Mouse (Mus musculus) G1E (cell line): ENCODE measurements around the gene Cd34. TPM values are rescaled to one million over a fixed set of nuclear protein-coding genes. Genes with fewer than 3 reads are reported as not detected.
A peak's percentile ranks its signal among the peaks of the same experiment; 100 is the strongest.

ENCODE experiments used
- ATAC-seq: 2 replicates; pipeline ENCODE4 v1.8.0; 2016; ENCODE audit warnings: mild to moderate bottlenecking; ENCODE audit not compliant: insufficient number of reproducible peaks, poor library complexity, low FRiP score, severe bottlenecking; ENCODE audit errors: extremely low read depth
- DNase-seq: peaks from one replicate; pipeline ENCODE4 v3.0.0; 2012; ENCODE audit warnings: low spot score
- H3K27me3 ChIP-seq: 2 replicates; pipeline ENCODE4 v1.6.1; 2012; ENCODE audit warnings: mild to moderate bottlenecking, low read length, inconsistent platforms; ENCODE audit not compliant: insufficient read depth
- H3K36me3 ChIP-seq: replicated peaks from 2 replicates; pipeline ENCODE3; 2012; ENCODE audit warnings: mild to moderate bottlenecking, inconsistent platforms
- H3K4me1 ChIP-seq: 2 replicates; pipeline ENCODE4 v1.6.1; 2012; ENCODE audit warnings: low read depth, low read length, inconsistent platforms, mixed read lengths; ENCODE audit not compliant: insufficient read depth
- H3K4me3 ChIP-seq: 2 replicates; pipeline ENCODE4 v1.5.1; 2012; ENCODE audit warnings: low read depth, mild to moderate bottlenecking, inconsistent platforms, low read length, moderate library complexity, mixed read lengths
- H3K9me3 ChIP-seq: replicated peaks from 2 replicates; pipeline ENCODE4 v1.6.1; 2012; ENCODE audit warnings: inconsistent platforms
- CTCF ChIP-seq: IDR thresholded peaks from 2 replicates; pipeline ENCODE4 v1.5.1; 2012; ENCODE audit warnings: low read depth, low read length, inconsistent platforms, mixed read lengths
- GATA1 ChIP-seq: IDR thresholded peaks from 2 replicates; pipeline ENCODE4 v1.6.1; 2012; ENCODE audit warnings: borderline replicate concordance, low read length, inconsistent platforms, mixed read lengths
- GATA2 ChIP-seq: IDR thresholded peaks from 2 replicates; pipeline ENCODE4 v1.6.1; 2012; ENCODE audit warnings: low read depth, low read length, inconsistent platforms, borderline replicate concordance
- POLR2AphosphoS5 ChIP-seq: IDR thresholded peaks from 2 replicates; pipeline ENCODE4 v1.6.1; 2012; ENCODE audit warnings: low read depth, low read length, inconsistent platforms; ENCODE audit not compliant: insufficient replicate concordance
- TAL1 ChIP-seq: conservative IDR thresholded peaks from 2 replicates; pipeline ENCODE4 v1.6.1; 2012; ENCODE audit warnings: low read depth, low read length, inconsistent platforms, mixed read lengths
- polyA plus RNA-seq: library from polyadenylated mRNA; stranded (reverse); fragments of >175 nt; gene quantifications from 2 replicates; pipeline ENCODE4 v1.2.3, GENCODE M21; 2012
- total RNA-seq, 2 experiments: library from RNA; stranded (forward) in 1 of 2; stranded (reverse) in 1 of 2; fragments of 200-1000 nt in 1 of 2; fragments of >200 nt in 1 of 2; fragmentation: Nextera tagmentation in 1 of 2; gene quantifications; 2 replicates each; pipeline ENCODE4 v1.2.3; 2014 to 2017

Gene Cd34
- total and polyA plus RNA-seq, 3 experiments, result 0.34 to 0.93 (median 0.45) TPM

DNA sequence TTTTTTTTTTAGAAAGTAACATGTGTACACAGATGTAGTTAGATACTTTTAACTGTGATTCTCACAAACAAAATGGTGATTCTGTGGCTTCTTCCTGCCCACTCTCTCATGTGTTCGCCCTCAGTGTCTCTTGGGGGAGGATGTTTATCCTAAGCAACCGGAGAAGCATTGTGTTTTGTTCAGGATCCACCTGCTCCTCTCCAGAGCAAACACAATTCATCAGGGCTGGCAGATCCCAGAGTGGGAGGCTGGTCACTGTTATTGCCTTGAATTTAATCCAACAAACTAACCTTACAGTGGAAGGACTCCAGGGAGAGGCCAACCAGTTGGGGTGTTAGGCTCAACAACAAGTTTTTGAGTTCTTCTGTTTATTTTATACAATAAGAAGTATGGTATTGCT lies 17.1 kb downstream of the Cd34 start:
- ATAC-seq (no peak), DNase-seq (no peak)
- no peak overlapping the region for H3K4me3 ChIP-seq
- H3K4me1 ChIP-seq, result no peaks in the 10 kb centered on the region; the same call in 1 of the 2 replicates
- peaks cover 3% of the 10 kb centered on the region; the same call in 1 of the 2 replicates for H3K27me3 ChIP-seq
- TF ChIP-seq TAL1 (no peak), CTCF (no peak), POLR2AphosphoS5 (no peak), GATA2 (no peak), GATA1 (no peak)
- no peaks in the 10 kb centered on the region for H3K36me3 ChIP-seq
- no peaks in the 10 kb centered on the region for H3K9me3 ChIP-seq

- TF ChIP-seq TAL1 (no peak), GATA1 (no peak), CTCF (no peak), GATA2 (no peak), POLR2AphosphoS5 (no peak)
- peaks cover 3% of the 10 kb centered on the region; the same call in 1 of the 2 replicates for H3K27me3 ChIP-seq
- no peak overlapping the region for H3K4me3 ChIP-seq
- DNase-seq (no peak), ATAC-seq (peak; percentile 18; the same call in 1 of the 2 replicates)
- no peaks in the 10 kb centered on the region for H3K36me3 ChIP-seq
- H3K4me1 ChIP-seq, result no peaks in the 10 kb centered on the region; the same call in 1 of the 2 replicates
- H3K9me3 ChIP-seq, result no peaks in the 10 kb centered on the region
These were observed 18.4 kb downstream of the Cd34 start for GRCm38 (mm10) chr1:194957021-194957420.

DNA sequence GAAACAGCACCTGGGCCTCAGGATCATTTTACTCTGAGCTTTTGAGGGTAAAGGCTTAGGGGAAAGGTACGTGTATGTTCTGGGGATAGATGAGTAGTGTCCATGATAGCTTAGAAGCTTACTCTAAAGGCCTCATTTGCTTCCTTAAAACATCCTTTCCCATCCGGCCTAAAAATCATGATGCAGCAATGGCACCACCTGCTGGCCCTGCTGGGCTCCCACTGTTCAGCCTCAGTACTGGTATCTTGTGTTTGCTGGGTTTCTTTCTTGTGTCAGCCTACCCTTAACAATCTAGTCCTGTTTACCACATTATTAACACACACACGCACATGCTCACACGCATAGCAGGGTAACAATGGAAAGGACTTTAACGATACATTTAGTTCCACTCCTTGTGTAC lies 23.6 kb downstream of the Cd34 start:
- no peaks in the 10 kb centered on the region; the same call in 1 of the 2 replicates for H3K4me1 ChIP-seq

GRCm38 (mm10) chr1:194962712-194963111 lies 24.1 kb downstream of the Cd34 start:
- DNase-seq (no peak), ATAC-seq (no peak)
- H3K36me3 ChIP-seq, result no peaks in the 10 kb centered on the region
- TF ChIP-seq GATA2, result no peak
- no peak for TF ChIP-seq TAL1
- no peak for TF ChIP-seq POLR2AphosphoS5
- no peak for TF ChIP-seq CTCF
- no peak overlapping the region for H3K4me3 ChIP-seq
- no peaks in the 10 kb centered on the region for H3K4me1 ChIP-seq
- no peaks in the 10 kb centered on the region for H3K9me3 ChIP-seq
- peaks cover 3% of the 10 kb centered on the region; the same call in 1 of the 2 replicates for H3K27me3 ChIP-seq

More for the DNA sequence above, 23.6 kb downstream of the Cd34 start:
- Histone ChIP-seq H3K27me3 (peaks cover 3% of the 10 kb centered on the region; the same call in 1 of the 2 replicates), H3K4me3 (no peak overlapping the region), H3K36me3 (no peaks in the 10 kb centered on the region), H3K9me3 (no peaks in the 10 kb centered on the region)
- TF ChIP-seq GATA2, result no peak
- no peak for TF ChIP-seq TAL1
- TF ChIP-seq CTCF, result peak; percentile 38; the same call in 1 of the 2 replicates
- DNase-seq, result no peak
- peak; percentile 78 for ATAC-seq

- ATAC-seq (no peak), DNase-seq (no peak)
- Histone ChIP-seq H3K36me3 (no peaks in the 10 kb centered on the region), H3K4me3 (no peak overlapping the region), H3K4me1 (peaks cover 12% of the 10 kb centered on the region), H3K27me3 (peaks cover 8% of the 10 kb centered on the region; the same call in 1 of the 2 replicates), H3K9me3 (no peaks in the 10 kb centered on the region)
- TF ChIP-seq POLR2AphosphoS5, result no peak
- TF ChIP-seq TAL1, result no peak
- no peak for TF ChIP-seq GATA1
- no peak for TF ChIP-seq CTCF
- no peak for TF ChIP-seq GATA2
These were observed 33.4 kb downstream of the Cd34 start for GRCm38 (mm10) chr1:194971980-194972379.

GRCm38 (mm10) chr1:194976164-194976516 lies 37.5 kb downstream of the Cd34 start:
- DNase-seq (peak; percentile 36), ATAC-seq (peak; percentile 6; the same call in 1 of the 2 replicates)
- Histone ChIP-seq H3K36me3 (no peaks in the 10 kb centered on the region), H3K4me1 (peaks cover 52% of the 10 kb centered on the region), H3K4me3 (peak overlapping the region; percentile 85), H3K9me3 (no peaks in the 10 kb centered on the region), H3K27me3 (peaks cover 6% of the 10 kb centered on the region; the same call in 1 of the 2 replicates)
- TF ChIP-seq CTCF (peak; percentile 17; the same call in 1 of the 2 replicates), POLR2AphosphoS5 (no peak), GATA1 (no peak)
